Mouse (Mus musculus) layer of hippocampus, adult 9-11 months (tissue): ENCODE measurements around the gene Krtdap.
"Not testable (repeated sequence)": the region's sequence is repeated elsewhere in the genome, so short reads cannot be mapped to it uniquely, and the experiment has no call there.

Source experiments
- DNase-seq: peaks from one replicate; pipeline ENCODE4 v3.0.0; 2022

Gene Krtdap

DNA sequence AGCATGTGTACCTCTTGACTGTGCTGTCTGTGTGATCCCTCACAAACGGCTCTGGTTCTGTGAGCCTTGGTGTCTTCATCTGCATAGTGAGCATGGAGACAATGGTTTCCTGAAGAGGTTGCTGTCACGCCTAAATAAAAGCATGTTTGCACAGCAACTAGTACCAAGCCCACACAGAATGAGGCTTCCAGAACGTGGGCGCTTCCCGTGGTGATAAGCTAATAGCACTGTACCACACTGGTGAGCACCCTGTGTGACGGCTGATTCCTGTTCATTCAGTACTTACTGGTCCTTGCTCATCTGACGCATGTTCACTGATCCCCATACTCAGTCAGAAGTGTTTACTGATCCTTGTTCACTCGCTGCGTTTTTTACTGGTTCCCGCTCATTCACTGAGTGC lies 2.4 kb downstream of the Krtdap start:
- peak; percentile 35 for DNase-seq

DNA sequence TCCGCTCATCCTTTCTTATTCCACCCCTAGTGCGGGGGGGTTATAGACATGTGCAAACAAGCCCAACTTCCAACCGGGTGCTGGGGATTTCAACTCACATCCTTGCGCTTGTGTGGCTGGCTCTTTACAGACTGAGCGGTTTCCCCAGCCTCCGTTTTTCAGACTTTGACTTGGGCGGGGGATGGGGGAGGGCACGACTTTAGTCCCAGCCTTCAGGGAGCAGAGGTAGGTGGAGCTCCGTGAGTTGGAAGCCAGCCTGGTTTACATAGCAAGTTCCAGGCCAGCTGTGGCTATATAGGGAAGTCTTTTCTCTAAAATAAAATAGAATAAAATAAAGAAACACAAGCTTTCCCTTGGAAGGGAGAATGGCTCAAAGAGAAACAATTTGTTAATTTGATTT lies 4.2 kb downstream of the Krtdap start:
- no peak for DNase-seq

DNA sequence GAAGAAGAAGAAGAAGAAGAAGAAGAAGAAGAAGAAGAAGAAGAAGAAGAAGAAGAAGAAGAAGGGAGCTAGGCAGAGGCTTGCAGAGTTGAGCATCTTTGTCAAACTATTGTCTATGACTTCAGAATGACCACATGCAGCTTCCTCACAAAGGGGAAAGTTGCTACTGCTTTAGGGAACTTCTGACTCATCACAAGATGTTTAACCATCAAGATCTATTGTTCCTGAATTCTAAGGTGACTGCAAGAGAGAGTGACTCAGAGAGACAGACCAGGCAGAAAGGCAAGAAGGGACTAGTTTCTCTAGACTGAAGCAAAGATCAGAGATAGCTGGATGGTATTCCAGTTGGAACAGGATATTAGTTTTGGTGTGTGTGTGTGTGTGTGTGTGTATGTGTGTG lies 7.2 kb downstream of the Krtdap start:
- DNase-seq, result no peak

DNA sequence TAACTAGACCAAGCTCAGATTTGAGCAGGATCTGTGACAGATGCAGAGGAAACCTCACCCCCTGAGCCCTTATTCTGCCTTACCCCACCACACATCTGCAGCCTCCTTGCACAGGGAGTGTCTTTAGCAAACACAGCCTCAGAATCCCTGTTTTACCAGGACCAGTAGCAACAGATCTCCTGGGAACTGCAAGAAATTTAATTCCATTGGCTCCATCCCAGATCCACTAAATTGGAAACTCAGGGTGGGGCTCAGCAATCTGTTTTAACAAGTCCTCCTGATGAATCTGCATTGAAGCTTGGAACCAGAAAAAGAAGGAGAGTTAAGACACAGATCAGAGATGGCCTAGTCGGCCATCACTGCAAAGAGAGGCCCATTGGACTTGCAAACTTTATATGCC lies 9.1 kb downstream of the Krtdap start:
- DNase-seq, result peak; percentile 27

DNA sequence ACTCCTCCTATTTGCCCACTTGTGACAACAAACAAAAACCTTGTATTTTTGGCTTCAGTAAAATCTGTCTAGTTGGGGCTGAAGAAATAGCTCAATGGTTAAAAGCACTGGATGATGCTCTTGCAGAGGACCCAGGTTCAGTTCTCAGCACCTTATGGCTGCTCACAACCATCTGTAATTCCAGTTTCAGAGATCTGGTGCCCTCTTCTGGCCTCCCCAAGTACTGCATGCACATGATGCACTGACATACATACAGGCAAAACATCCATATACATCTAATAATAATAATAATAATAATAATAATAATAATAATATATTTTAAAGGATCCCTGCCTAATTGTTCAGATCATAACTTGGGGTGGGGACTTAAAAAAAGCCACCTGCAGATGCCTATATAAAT lies 13.0 kb downstream of the Krtdap start:
- no peak for DNase-seq

DNA sequence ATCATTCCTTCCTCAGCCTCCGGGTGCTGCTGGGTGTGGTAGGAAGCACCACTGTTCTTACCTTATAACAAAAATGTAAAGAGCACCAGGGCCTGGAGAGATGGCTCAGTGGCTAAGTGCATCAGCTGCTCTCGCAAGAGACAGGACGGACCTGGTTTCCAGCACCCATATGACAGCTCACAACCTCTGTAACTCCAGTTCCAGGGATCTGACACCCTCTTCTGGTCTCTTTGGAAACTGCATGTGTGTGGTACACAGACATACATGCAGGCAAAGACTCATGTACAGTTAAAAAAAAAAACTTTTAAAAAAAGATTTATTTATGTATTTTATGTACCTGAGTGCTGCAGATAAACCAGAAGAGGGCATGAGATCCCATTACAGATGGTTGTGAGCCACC lies 15.6 kb downstream of the Krtdap start:
- no peak for DNase-seq

DNA sequence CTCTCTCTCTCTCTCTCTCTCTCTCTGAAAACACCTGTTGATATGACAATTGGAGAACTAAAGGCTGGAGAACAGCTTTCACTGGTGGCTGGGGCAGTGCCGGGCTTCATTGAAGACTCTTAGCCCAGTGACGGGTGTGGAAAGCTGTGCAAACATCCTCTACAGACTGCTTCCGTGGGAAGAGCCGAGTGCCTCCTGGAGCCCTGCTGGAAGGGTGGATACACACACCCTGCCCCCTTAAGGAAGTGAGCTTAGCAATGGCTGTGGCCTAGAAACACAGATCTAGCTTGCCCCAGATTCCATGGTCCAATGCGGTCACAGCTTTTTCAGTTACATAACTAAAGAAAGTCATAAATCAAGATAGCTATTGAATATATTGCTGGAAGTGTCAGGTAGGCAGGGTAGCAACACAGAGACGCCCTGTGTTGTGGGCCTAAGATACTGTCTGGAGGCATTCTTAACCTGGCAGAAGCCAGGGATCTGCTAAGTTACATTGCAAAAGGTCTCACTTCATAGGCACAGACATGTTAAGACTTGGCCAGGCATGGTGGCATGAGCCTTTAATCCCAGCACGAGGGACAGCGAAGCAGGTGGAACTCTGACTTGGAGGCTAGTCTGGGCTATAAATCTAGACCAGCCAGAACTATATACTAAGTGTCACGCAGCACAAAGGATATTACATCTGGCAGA lies 16.5 kb downstream of the Krtdap start:
- no peak for DNase-seq

DNA sequence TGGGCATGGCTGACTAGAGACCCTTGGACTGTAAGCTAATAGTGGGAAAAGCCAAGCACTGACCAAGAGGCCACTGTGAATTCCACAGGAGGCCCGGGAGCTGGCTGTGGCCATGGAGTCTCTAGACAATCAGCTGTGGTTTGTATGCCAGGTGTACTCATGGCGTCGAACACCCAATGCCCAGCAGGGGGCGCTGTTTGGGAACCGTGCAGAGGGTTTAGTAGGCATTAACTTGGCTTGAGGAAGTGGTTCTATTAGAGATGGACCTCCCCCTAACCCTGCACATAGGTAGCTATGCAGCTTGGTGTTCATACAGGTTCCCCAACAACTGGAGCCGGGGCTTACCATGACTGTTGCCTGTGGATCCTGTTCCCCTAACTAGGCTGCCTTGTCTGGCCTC lies 18.2 kb downstream of the Krtdap start:
- no peak for DNase-seq

DNA sequence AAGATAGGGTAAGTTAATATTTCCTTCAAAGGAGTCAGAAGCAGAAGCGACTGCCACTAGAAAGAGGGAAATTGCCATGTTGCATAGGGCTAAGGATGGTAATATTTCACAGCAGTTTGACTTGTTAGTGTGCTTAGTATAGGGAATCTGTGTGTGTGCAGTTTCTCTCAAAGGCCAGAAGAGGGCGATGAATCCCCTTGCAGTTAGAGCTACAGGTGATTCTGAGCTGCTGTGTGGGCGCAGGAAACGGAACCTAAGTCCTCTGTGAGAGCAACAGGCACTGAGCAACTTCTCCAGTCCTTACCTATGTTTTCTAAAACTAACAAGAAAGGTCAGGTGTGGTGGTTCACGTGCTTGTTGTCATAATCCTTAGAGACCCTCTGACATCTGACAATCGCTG lies 22.6 kb downstream of the Krtdap start:
- DNase-seq, result no peak

DNA sequence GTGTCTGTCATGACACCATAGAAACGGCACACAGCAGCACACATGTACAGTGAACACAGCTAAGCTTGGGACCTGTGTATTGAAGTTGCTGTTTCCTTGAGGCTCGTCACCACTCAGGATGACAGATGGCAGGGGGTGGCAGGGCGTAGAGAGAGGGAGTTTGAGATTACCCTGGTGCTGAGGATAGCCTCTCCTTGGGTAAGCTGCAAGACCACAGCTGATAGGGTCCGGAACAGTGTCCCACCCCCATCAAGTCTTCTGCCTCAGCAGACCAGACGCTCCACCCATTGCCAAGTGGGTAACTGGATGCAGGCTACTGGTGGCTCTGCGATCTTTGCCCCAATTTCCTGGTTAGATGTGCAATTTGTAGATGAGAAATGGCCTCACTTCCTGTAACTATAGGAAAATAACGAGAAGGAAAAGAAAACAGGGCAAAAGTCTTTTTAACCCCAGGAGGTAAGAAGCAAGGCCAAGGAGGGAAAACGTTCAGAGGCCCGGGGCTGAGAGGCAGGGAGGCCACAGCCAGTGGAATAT lies 24.1 kb downstream of the Krtdap start:
- DNase-seq, result no peak

DNA sequence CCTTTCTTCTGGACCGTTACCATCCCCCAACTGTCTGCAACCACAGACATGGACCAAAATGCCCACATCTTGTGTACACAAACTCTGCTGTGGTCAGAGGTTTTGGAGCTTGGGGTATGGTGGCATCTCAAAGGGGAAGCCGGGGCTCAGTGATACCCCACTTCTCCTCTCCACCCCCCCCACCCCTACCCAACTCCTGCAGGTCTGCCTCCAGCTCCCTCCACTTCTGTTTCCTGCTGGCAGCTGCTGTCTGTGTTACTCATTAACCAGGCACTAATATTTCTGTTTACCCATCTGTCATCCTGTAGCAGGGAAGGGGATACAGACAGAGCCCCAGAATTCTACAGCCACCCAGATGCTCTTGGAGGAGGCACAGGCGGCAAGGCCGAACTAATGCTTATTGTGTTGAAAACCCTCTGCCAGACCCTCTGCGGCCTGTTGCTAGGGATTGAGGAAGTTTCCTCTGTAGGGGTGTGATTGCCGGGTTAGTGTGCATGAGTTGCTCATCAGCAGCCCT lies 24.7 kb downstream of the Krtdap start:
- peak; percentile 19 for DNase-seq

DNA sequence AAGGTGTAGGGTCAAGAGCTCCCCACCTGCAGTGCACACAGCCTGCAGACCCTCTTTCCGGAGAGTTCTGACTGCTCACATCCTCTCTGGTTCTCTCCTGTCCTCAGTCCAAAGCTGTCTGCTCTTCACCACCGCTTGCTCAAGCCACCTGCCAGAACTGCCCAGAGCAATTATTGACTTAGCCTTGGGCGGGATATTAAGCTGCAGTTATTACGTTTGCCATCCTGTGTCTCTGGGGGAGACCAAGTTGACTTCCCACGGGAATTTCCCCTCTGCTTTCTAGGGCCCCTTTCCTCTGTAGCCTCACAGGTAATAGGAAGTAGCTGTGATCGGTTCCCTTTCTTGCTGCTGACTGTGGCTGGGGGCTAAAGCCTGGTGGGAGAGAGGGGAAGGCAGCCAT lies 32.4 kb downstream of the Krtdap start:
- no peak for DNase-seq

DNA sequence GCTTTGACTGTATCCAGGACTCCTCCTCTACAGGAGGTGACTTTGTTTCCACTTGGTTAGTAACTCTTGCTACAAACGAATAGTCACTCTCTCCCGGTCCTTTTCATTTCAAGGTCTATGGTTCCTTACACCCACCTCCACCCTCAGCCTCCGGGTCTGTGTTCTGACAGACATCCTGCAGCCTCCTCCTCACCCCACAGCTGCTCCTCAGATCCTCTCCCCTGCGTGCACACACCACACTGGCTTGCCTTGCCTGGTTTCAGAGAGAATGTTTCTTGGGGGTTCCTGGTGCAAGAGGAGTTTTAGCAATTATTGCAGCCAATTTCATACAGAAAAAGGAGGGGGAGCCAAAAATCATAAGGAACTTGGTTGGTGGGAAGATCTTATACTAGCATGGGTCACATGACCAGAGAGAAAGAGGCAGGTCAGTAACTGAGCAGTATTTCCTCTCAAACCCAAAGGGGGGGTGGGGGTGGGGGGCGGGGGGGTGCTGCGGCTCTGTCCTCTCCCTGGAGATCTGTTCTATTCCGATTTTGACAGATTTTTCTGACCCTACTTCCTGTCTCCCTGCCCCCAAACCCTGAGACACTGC lies 33.3 kb downstream of the Krtdap start:
- DNase-seq, result no peak

DNA sequence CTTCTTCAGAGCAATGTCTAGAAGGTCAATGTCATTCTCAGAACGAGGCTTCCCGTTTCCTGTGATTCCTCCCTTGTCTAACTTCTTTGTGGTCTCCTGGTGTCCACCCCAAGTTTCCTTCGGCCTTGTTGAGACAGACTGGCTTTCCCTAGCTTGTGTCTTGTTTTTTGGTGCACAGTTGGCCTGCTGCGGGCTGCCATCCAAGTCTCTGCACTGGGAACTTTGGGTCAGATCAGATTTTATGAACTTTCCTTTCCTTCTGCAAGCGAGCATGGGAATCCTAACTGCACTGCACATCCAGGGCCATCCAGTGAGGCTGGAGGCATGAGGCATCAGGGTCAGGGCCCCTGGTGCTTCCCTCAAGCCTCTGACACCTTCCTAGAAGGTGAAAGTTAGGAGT lies 33.8 kb downstream of the Krtdap start:
- no peak for DNase-seq

DNA sequence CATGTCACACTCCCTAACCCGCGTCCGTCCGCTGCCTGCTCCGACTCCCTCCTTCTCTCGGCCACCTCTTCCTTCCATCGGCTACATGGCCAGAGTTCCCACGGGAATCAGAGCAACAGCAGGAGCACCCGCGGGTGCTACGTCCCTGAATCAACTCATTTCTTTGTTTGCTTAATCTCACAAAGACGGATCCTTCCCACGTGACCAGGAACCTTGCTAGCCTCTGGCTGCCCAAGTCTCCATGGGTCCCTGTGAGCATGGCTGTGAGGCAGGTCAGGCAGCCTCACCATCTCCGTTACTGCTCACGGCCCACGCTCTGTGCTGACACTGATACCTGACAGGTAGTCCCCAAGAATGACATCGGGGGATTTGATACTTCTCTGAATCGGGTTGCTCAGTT lies 36.0 kb downstream of the Krtdap start, which contains the start of gene Ffar2:
Ffar2 (minus strand) TSS at position 101 of the 400 bp plus-strand sequence.
- no peak for DNase-seq

DNA sequence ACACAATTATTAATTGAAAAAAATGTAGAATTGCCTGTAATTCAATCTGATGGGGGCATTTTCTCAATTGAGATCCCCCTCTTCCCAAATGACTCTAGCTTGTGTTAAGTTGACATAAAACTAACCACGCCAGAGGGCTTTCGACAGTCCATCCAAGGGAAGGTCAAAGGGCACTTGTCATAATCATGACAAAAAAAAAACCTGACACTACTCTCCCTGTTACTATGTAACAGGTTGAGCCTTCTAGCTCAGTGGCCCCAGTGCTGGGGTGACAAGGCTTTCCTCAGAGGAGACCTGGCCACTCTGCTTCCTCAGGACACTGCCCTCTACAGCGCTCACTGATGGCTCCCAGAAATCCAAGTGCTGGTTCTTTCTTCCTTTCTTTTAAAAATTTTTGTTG lies 36.6 kb downstream of the Krtdap start:
- no peak for DNase-seq

DNA sequence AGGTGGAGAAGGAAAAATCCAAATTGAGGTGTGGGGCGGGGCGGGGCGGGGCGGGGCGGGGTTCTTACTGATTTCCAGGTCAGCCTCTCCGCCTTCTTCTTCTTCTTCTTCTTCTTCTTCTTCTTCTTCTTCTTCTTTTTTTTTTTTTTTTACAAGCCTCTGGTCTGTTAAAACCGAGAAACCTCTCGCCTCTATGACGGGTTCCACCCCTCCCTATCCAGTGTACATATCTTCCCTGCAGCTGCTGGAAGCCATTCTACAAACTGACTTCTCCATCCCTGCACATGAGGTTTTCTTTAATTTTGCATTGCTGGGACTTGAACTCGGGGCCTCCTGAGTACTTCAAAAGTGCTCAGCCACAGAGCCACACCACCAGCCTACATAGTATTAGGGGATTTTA lies 39.0 kb downstream of the Krtdap start:
- no peak for DNase-seq

DNA sequence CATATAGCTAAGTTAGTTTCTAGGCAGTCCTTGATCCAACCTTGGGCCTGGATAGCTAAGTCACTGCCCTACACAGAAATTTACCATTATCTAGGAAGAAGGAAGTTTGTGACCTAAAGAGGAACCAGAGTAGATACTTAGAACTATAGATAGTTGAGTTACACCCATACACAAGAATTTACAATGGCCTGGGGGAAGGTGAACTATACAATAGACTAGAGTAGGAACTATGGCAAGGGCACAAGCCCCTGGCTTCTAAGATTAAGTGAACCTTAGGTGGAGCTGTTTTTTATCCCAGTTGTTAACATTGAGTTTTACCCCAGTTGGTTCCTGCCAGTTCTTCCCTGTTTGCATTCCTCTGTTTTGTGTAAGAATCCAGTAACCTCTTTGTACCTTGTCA lies 41.2 kb downstream of the Krtdap start:
- not testable (repeated sequence) for DNase-seq

DNA sequence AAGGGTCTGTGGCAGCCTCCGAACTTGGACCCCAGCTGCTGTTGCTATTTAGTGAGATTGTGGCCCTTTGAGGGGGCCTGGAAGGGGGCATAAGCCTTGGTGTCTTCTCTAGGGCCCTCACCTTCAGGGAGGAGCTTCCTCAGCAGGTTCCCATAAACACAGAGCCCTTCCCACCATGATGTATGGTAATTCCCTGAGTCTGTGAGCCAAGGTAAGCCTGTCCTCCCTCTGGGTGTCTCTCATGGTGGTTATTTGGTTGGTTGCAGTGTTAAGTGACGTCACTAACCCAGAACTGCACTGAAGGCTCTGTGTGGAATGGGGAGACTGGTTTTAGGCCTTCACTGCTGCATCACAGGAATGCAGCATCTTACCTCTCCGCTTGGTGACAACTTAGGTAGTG lies 41.7 kb downstream of the Krtdap start:
- DNase-seq, result no peak

DNA sequence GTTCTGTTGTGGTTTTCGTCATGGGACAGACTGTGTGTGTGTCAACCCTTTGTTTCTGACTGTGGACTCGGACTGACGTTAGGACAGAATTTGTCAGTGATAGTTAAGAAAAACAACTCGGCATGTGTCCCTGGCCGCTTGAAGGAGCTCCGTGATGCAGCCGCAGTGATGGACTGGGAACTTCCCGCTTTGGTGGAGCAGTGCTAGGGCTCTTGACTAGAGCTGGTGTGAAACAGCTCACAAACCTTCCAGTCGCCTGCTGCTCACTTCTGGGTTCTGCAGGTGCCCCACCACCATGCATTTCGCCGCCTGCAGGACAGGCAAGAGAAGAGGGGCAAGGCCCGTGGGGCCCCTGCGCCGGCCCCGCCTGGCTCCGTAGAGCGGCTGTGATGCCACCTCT lies 44.6 kb downstream of the Krtdap start:
- DNase-seq, result no peak

DNA sequence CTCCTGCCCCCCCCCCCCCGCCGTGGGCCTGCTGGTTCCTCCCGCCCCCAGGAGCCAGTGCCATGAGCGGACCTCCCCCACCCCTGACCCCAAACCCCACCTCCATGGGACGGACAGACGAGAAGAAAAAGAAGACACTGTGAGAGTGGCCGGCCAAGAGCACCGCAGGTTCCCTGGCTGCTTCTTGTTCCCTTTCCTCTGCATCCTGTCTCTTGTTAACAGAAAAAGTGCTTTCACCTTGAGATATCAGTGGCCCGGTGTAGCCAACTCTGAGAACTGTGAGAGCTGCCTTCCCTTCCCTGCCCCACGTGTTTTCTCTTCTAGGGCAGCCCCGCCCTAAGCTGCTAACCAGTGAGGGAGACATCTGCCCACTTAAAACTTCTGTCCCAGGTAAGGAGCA lies 45.0 kb downstream of the Krtdap start:
- not testable (repeated sequence) for DNase-seq

DNA sequence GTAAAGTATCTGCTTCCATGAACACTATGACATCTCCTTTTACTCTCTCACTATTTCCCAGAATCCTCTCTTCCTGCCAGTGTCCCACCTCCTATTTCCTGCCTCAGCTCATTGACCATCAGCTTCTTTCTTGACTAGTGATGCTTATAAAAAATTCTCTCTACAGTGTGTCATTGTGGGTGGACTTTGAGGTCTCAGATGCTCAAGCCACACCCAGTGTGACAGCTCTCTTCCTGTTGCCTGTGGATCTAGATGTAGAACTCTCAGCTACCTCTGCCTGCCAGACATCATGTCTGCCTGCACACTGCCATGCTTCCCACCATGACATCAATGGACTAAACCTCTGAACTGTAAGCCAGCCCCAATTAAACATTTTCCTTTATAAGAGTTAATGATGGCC lies 49.6 kb downstream of the Krtdap start:
- no peak for DNase-seq

DNA sequence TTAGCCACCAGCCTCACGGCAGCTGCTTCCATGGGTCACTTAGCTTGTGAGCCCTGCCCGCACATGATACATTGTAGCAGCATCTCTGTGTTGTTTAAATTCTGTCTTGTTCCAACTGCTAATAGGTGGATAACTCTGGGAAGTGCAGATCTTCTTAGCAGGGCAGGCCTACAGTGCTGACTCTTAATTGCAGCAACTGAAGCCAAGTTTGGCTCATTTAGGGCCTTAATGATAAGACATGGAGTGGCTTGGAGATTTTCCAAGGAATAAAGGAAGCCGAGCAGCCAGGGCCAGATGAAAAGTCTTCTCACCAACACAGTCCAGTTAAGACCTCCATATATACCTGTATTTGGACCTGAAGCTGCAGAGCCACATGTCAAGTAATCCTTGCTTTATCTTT lies 52.6 kb downstream of the Krtdap start:
- DNase-seq, result no peak
